Mouse (Mus musculus): ENCODE results near the gene Upk3bl.

DNA sequence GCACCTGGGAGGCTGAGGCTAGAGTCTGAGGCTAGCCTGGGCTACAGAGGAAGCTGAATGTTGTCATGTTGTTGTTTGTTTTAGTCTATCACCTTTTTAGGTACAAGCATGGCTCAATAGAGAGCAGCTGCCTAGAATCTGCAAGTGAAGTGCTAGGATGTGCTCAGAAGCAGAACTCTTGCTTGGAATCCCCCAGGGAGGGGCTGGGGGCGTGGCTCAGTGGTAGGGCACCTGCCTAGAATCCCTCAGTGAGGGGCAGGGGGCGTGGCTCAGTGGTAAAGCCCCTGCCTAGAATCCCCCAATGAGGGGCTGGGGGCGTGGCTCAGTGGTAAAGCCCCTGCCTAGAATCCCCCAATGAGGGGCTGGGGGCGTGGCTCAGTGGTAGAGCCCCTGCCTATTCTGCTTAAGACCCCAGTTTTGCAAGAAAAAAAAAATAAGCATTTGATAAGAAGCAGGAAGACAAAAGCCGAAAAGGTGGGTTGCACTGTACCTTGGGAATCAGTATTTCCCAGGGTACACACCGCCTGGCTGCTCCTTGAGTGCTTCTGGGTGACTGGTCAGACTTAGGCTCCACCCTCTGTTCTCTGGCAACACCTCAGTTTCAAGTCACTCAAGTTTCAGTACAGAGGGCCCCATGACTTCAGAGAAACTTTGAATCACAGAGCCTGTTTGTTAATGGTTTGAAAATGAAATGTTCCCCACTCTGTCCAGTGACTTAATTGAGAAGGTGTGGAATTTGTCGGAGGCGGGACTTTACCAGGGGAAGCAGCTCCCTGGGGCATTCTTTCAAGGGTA, 1.2 kb upstream of the Upk3bl start:
- no peak for TF ChIP-seq GATA1 (IDR thresholded peaks at IDR 0.05; ENCODE audit: low read length)
- TF ChIP-seq TAL1 (IDR thresholded peaks at IDR 0.05; ENCODE audit: low read length), result no peak
